8 mouse cellular contexts compared by ENCODE assay signal in the genomic region with DNA sequence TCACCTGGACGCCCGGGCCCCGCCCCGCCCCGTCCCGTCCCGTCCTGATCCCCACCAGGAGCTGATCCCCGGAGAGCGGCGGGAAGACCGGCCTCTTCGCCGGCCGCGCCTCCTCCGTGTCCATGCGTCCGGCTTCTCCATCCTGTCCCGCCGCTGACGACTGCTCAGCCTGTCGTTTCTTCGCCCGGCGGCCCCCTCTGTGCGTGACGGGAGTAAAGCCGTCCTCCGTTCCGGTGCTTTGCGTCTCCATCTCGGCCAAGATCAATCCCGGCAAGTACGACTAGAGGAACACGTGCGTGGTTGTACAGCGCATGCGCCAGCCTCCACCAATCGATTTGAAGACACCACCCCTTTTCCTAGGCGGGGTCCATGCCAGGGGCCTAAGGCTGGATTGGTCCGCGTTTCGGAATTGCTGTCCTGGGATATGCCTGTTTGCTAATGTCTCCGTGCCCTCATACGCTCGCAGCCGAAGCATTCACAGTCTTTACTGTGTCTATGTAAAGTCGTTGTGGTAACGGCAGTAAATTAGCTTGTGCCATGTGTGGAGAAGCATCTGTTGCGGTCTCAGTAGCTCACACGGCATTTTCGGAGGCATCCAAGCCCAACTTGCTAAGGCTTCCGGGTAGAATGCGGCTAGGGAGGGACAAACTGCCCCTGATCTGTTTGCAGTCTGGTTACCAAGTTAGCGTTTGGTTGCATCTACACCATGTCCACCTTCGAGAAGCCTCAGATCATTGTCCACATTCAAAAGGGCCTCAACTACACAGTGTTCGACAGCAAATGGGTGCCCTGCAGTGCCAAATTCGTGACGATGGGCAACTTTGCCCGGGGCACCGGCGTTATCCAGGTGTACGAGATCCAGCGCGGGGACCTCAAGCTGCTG. TPM values are rescaled to one million over a fixed set of nuclear protein-coding genes. Genes with fewer than 3 reads are reported as not detected.
DNase-seq lines count a peak whose midpoint lies in the region; ATAC-seq lines count a peak whose summit lies in the region.

Gene Pno1, minus strand, starts transcription at position 311 of the 883 bp plus-strand sequence.

- peak; percentile 97 for DNase-seq in T-cell, adult 2 months (ENCODE audit: low spot score)
- peak; percentile 97 for DNase-seq in cerebellum, postnatal 36 days
- peak; percentile 96 to 97 for DNase-seq in frontal cortex, postnatal 36 days (ENCODE audit: low spot score in 2 of 2)
- DNase-seq in left cerebral cortex, adult 11 months (ENCODE audit: low spot score) = peak; percentile 91
- peak; percentile 96 to 97 for DNase-seq in lung, postnatal 4 days
- peak; percentile 94 for DNase-seq in retina, postnatal 7 days (ENCODE audit: low read depth, low spot score)
- peak; percentile 93 for DNase-seq in urinary bladder, adult 2 months (ENCODE audit: low spot score)

- H3K4me2 ChIP-seq in hindbrain, embryonic 15.5 days = peak within 1 kb of the TSS; percentile 79

- WGBS in hindbrain, embryonic 15.5 days = under 1% methylated on average over 65 of the region's 65 CpGs

- H3K27me3 ChIP-seq in hindbrain, embryonic 15.5 days = no peaks in the 10 kb centered on the region

- H3K27ac ChIP-seq in hindbrain, embryonic 15.5 days (replicated peaks) = peak within 1 kb of the TSS; percentile 88

- H3K4me1 ChIP-seq in hindbrain, embryonic 15.5 days (replicated peaks) = peaks cover 24% of the 10 kb centered on the region

- peak within 1 kb of the TSS; percentile 97 for H3K4me3 ChIP-seq in hindbrain, embryonic 15.5 days

- ATAC-seq in hindbrain, embryonic 15.5 days (ENCODE audit: low FRiP score, low read depth) = peak; percentile 99

- peak within 1 kb of the TSS; percentile 82 for H3K9ac ChIP-seq in hindbrain, embryonic 15.5 days

- no peaks in the 10 kb centered on the region for H3K9me3 ChIP-seq in hindbrain, embryonic 15.5 days

- H3K36me3 ChIP-seq in hindbrain, embryonic 15.5 days = peaks cover 23% of the 10 kb centered on the region

RNA-seq across cellular contexts. Expression of gene Pno1, which starts in this region (rescaled TPM):
- polyA plus RNA-seq in hindbrain, embryonic 15.5 days (2015; fragmentation: Nextera tagmentation; extraction: Ambion mirVana) = 44.6 and 49.0 TPM in 2 replicates
- polyA plus RNA-seq in urinary bladder, adult 2 months (2012; rRNA removed) = 17.2 and 17.8 TPM in 2 replicates

Comparison
In these comparisons a context has a peak if more than half of its experiments do, and no peak if none do; other contexts are left out.
1. Peak in every context shown above with its lines: DNase-seq, ATAC-seq, H3K4me3 ChIP-seq and H3K27ac ChIP-seq.